ENCODE assay signal across 8 mouse cellular contexts in the genomic region with DNA sequence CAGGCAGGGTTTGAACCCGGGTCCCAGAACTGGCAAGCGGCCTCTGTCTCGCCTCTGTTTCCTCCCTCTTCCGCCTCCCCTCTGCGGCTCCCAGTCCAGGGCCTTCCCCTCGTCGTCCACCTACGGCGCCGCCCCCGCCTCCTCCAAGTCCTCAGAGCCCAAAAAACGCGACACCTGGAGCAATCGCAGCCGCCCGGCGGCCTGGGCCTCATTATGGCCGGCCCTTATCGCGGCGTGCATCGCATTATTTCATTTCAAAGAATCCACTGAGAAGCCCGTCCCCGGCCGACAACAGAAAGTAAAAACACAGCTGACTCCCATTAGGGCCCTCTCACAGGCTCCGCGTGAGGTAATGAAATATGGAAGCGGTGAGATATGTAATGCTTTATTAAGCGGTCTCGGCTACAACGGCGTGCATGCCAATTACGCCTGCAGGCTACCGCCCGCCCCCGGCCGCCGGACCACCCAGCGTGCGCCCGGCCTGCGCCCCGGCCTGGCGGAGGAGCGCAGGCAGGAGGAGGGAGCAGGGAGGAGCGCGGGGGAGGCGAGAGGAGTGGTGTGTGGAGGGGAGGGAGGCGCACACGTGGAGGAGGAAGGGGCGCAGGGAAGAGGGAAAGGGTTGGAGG. TPM values are rescaled to one million over a fixed set of nuclear protein-coding genes. Genes with fewer than 3 reads are reported as not detected.
DNase-seq lines count a peak whose midpoint lies in the region; ATAC-seq lines count a peak whose summit lies in the region.

A gene (plus strand): TSS at position 156 of the 626 bp plus-strand sequence.

- peaks cover 42% of the 10 kb centered on the region for H3K4me1 ChIP-seq in hindbrain, embryonic 10.5 days (replicated peaks)
- H3K4me1 ChIP-seq in lung, embryonic 16.5 days (replicated peaks; ENCODE audit: control insufficient read depth, insufficient read depth, low read length), result peaks cover 14% of the 10 kb centered on the region; the same call in 1 of the 2 replicates

- H3K4me3 ChIP-seq in hindbrain, embryonic 10.5 days, result peak within 1 kb of the TSS; percentile 53
- peak within 1 kb of the TSS; percentile 45 for H3K4me3 ChIP-seq in lung, embryonic 16.5 days (ENCODE audit: low read length)

- H3K27ac ChIP-seq in hindbrain, embryonic 10.5 days, result peak within 1 kb of the TSS; percentile 75
- H3K27ac ChIP-seq in lung, embryonic 16.5 days (ENCODE audit: low read length), result peak within 1 kb of the TSS; percentile 47

- H3K9ac ChIP-seq in lung, embryonic 16.5 days (ENCODE audit: low read length), result peak within 1 kb of the TSS; percentile 61

- no peaks in the 10 kb centered on the region for H3K36me3 ChIP-seq in hindbrain, embryonic 10.5 days
- H3K36me3 ChIP-seq in lung, embryonic 16.5 days (ENCODE audit: control insufficient read depth, insufficient read depth, low read length), result no peaks in the 10 kb centered on the region

- DNase-seq in R1 (ENCODE audit: low read depth, low spot score), result peak; percentile 68
- DNase-seq in cerebellum, adult 9-10 months, result peak; percentile 3
- DNase-seq in frontal cortex, postnatal 10 days (ENCODE audit: low spot score in 2 of 2), result peak; percentile 26 to 41
- peak; percentile 81 for DNase-seq in hindbrain, embryonic 10.5 days (ENCODE audit: low spot score)
- DNase-seq in layer of hippocampus, adult 9-11 months, result peak; percentile 28
- DNase-seq in retina, postnatal 7 days (ENCODE audit: low read depth, low spot score), result peak; percentile 17
- no peak for DNase-seq in thymus, postnatal 10 days (ENCODE audit: low spot score in 2 of 2)

- under 1% methylated on average over 51 of the region's 51 CpGs for WGBS in hindbrain, embryonic 10.5 days
- WGBS in lung, embryonic 16.5 days, result under 1% methylated on average over 46 of the region's 51 CpGs

- peak within 1 kb of the TSS; percentile 61 for H3K4me2 ChIP-seq in lung, embryonic 16.5 days (ENCODE audit: low read depth, low read length)

- H3K27me3 ChIP-seq in hindbrain, embryonic 10.5 days (ENCODE audit: insufficient read depth, poor library complexity, severe bottlenecking), result peaks cover 82% of the 10 kb centered on the region
- H3K27me3 ChIP-seq in lung, embryonic 16.5 days (ENCODE audit: control insufficient read depth, insufficient read depth, low read depth, low read length), result no peaks in the 10 kb centered on the region

- ATAC-seq in lung, embryonic 16.5 days (ENCODE audit: low read depth), result peak; percentile 88

- H3K9me3 ChIP-seq in hindbrain, embryonic 10.5 days, result no peaks in the 10 kb centered on the region
- no peaks in the 10 kb centered on the region for H3K9me3 ChIP-seq in lung, embryonic 16.5 days (ENCODE audit: control insufficient read depth, low read length)

RNA-seq across cellular contexts. Expression of the gene that starts here (rescaled TPM):
- not detected in 2 replicates for polyA plus RNA-seq in hindbrain, embryonic 10.5 days (2016; fragmentation: Nextera tagmentation; extraction: Ambion mirVana)
- polyA plus RNA-seq in lung, embryonic 16.5 days (2015; fragmentation: Nextera tagmentation; extraction: Ambion mirVana), result not detected in 2 replicates

Comparison
In these comparisons a context has a peak if more than half of its experiments do, and no peak if none do; other contexts are left out.
1. Peak in DNase-seq, H3K4me3 ChIP-seq and H3K27ac ChIP-seq in hindbrain, embryonic 10.5 days; RNA of the gene not detected or under 1 TPM.
2. Peak in ATAC-seq, H3K4me3 ChIP-seq, H3K27ac ChIP-seq, H3K9ac ChIP-seq and H3K4me2 ChIP-seq in lung, embryonic 16.5 days; RNA of the gene not detected or under 1 TPM.
3. DNase-seq: peak in R1 (single experiment), cerebellum, adult 9-10 months (single experiment), frontal cortex, postnatal 10 days (2 of 2), layer of hippocampus, adult 9-11 months (single experiment) and retina, postnatal 7 days (single experiment); none in thymus, postnatal 10 days (0 of 2).